Mouse (Mus musculus): ENCODE measurements around the gene Guca1b. TPM values are rescaled to one million over a fixed set of nuclear protein-coding genes. Genes with fewer than 3 reads are reported as not detected.

Gene Guca1b
- polyA plus RNA-seq, 1 experiment from 2014 or later = 0.70 TPM

- peaks cover 3% of the 10 kb centered on the region; the same call in 1 of the 2 replicates for H3K4me1 ChIP-seq (ENCODE audit: control insufficient read depth, insufficient read depth, low read length)
- no peaks in the 10 kb centered on the region for H3K27me3 ChIP-seq (ENCODE audit: control insufficient read depth, insufficient read depth, low read length)
- peak; percentile 91 for DNase-seq (ENCODE audit: low spot score, missing footprints)
- H3K9ac ChIP-seq (ENCODE audit: low read length) = no peak overlapping the region
- no peak overlapping the region for H3K4me3 ChIP-seq (ENCODE audit: low read depth, low read length)
- H3K9me3 ChIP-seq (ENCODE audit: control insufficient read depth, low read length) = no peaks in the 10 kb centered on the region
- H3K27ac ChIP-seq (ENCODE audit: low read depth, low read length) = no peak overlapping the region
- 8% methylated on average over 8 of the region's 8 CpGs for WGBS
- H3K4me2 ChIP-seq = no peak overlapping the region
- H3K36me3 ChIP-seq (ENCODE audit: control insufficient read depth, insufficient read depth, low read length) = no peaks in the 10 kb centered on the region
- ATAC-seq (ENCODE audit: low FRiP score) = peak; percentile 85
Measured at GRCm38 (mm10) chr17:47428831-47429304, 43.7 kb downstream of the Guca1b start.

- Histone ChIP-seq H3K4me1 (ENCODE audit: control insufficient read depth, insufficient read depth, low read length) (peaks cover 3% of the 10 kb centered on the region; the same call in 1 of the 2 replicates), H3K4me2 (no peak overlapping the region), H3K36me3 (ENCODE audit: control insufficient read depth, insufficient read depth, low read length) (no peaks in the 10 kb centered on the region), H3K27me3 (ENCODE audit: control insufficient read depth, insufficient read depth, low read length) (no peaks in the 10 kb centered on the region), H3K27ac (ENCODE audit: low read depth, low read length) (no peak overlapping the region), H3K4me3 (ENCODE audit: low read depth, low read length) (no peak overlapping the region), H3K9ac (ENCODE audit: low read length) (no peak overlapping the region), H3K9me3 (ENCODE audit: control insufficient read depth, low read length) (no peaks in the 10 kb centered on the region)
- no peak for ATAC-seq (ENCODE audit: low FRiP score)
- DNase-seq (ENCODE audit: low spot score, missing footprints) = no peak
- WGBS = 71% methylated on average over 5 of the region's 5 CpGs
Measured at GRCm38 (mm10) chr17:47430815-47431214, 45.6 kb downstream of the Guca1b start.

GRCm38 (mm10) chr17:47436156-47436906, 51.1 kb downstream of the Guca1b start, which contains the start of gene AI661453:
TSS of gene AI661453 (plus strand) at chr17:47436615.
- Histone ChIP-seq H3K9ac (ENCODE audit: low read length) (peak within 1 kb of the TSS; percentile 36; the same call in 1 of the 2 replicates), H3K27me3 (ENCODE audit: control insufficient read depth, insufficient read depth, low read length) (peaks cover 28% of the 10 kb centered on the region)

GRCm38 (mm10) chr17:47436907-47437547, 51.8 kb downstream of the Guca1b start, which contains the start of gene 1700001C19Rik:
TSS of gene 1700001C19Rik (minus strand) at chr17:47437376.
- no peak for ATAC-seq (ENCODE audit: low FRiP score)
- peak within 1 kb of the TSS; percentile 36; the same call in 1 of the 2 replicates for H3K9ac ChIP-seq (ENCODE audit: low read length)
- WGBS = 3% methylated on average over 25 of the region's 25 CpGs
- H3K36me3 ChIP-seq (ENCODE audit: control insufficient read depth, insufficient read depth, low read length) = no peaks in the 10 kb centered on the region
- peak; percentile 87 for DNase-seq (ENCODE audit: low spot score, missing footprints)
- no peaks in the 10 kb centered on the region for H3K9me3 ChIP-seq (ENCODE audit: control insufficient read depth, low read length)
- H3K4me3 ChIP-seq (ENCODE audit: low read depth, low read length) = peak within 1 kb of the TSS; percentile 33
- H3K27me3 ChIP-seq (ENCODE audit: control insufficient read depth, insufficient read depth, low read length) = peaks cover 28% of the 10 kb centered on the region
- no peak within 1 kb of the TSS for H3K27ac ChIP-seq (ENCODE audit: low read depth, low read length)
- peak within 1 kb of the TSS; percentile 67 for H3K4me2 ChIP-seq
- peaks cover 10% of the 10 kb centered on the region for H3K4me1 ChIP-seq (ENCODE audit: control insufficient read depth, insufficient read depth, low read length)

More at GRCm38 (mm10) chr17:47436156-47436906, 51.1 kb downstream of the Guca1b start, which contains the start of gene AI661453:
- Histone ChIP-seq H3K27ac (ENCODE audit: low read depth, low read length) (no peak within 1 kb of the TSS), H3K4me2 (peak within 1 kb of the TSS; percentile 67), H3K4me1 (ENCODE audit: control insufficient read depth, insufficient read depth, low read length) (peaks cover 10% of the 10 kb centered on the region), H3K36me3 (ENCODE audit: control insufficient read depth, insufficient read depth, low read length) (no peaks in the 10 kb centered on the region), H3K9me3 (ENCODE audit: control insufficient read depth, low read length) (no peaks in the 10 kb centered on the region), H3K4me3 (ENCODE audit: low read depth, low read length) (peak within 1 kb of the TSS; percentile 33)
- ATAC-seq (ENCODE audit: low FRiP score) (peak; percentile 41; the same call in 1 of the 2 replicates), DNase-seq (ENCODE audit: low spot score, missing footprints) (peak; percentile 95)
- WGBS = under 1% methylated on average over 45 of the region's 45 CpGs

- no peaks in the 10 kb centered on the region for H3K9me3 ChIP-seq (ENCODE audit: control insufficient read depth, low read length)
- H3K36me3 ChIP-seq (ENCODE audit: control insufficient read depth, insufficient read depth, low read length) = no peaks in the 10 kb centered on the region
- no peak overlapping the region for H3K27ac ChIP-seq (ENCODE audit: low read depth, low read length)
- no peak for DNase-seq (ENCODE audit: low spot score, missing footprints)
- WGBS = 73% methylated on average over 6 of the region's 6 CpGs
- no peak for ATAC-seq (ENCODE audit: low FRiP score)
- peaks cover 10% of the 10 kb centered on the region for H3K4me1 ChIP-seq (ENCODE audit: control insufficient read depth, insufficient read depth, low read length)
- peaks cover 28% of the 10 kb centered on the region for H3K27me3 ChIP-seq (ENCODE audit: control insufficient read depth, insufficient read depth, low read length)
- H3K9ac ChIP-seq (ENCODE audit: low read length) = no peak overlapping the region
- H3K4me2 ChIP-seq = no peak overlapping the region
- H3K4me3 ChIP-seq (ENCODE audit: low read depth, low read length) = no peak overlapping the region
Measured at GRCm38 (mm10) chr17:47438611-47439010, 53.4 kb downstream of the Guca1b start.

GRCm38 (mm10) chr17:47439396-47440028, 54.3 kb downstream of the Guca1b start:
- H3K27ac ChIP-seq (ENCODE audit: low read depth, low read length) = no peak overlapping the region
- peaks cover 10% of the 10 kb centered on the region for H3K4me1 ChIP-seq (ENCODE audit: control insufficient read depth, insufficient read depth, low read length)
- no peak for ATAC-seq (ENCODE audit: low FRiP score)
- WGBS = 47% methylated on average over 9 of the region's 9 CpGs
- H3K27me3 ChIP-seq (ENCODE audit: control insufficient read depth, insufficient read depth, low read length) = peaks cover 28% of the 10 kb centered on the region
- H3K36me3 ChIP-seq (ENCODE audit: control insufficient read depth, insufficient read depth, low read length) = no peaks in the 10 kb centered on the region
- no peaks in the 10 kb centered on the region for H3K9me3 ChIP-seq (ENCODE audit: control insufficient read depth, low read length)
- H3K9ac ChIP-seq (ENCODE audit: low read length) = no peak overlapping the region
- no peak for DNase-seq (ENCODE audit: low spot score, missing footprints)
- H3K4me3 ChIP-seq (ENCODE audit: low read depth, low read length) = no peak overlapping the region
- no peak overlapping the region for H3K4me2 ChIP-seq

- no peaks in the 10 kb centered on the region for H3K9me3 ChIP-seq (ENCODE audit: control insufficient read depth, low read length)
- 1% methylated on average over 9 of the region's 9 CpGs for WGBS
- 0 out of 2 replicates have a peak overlapping the region, but pooled peaks have one; percentile 13 for H3K4me2 ChIP-seq
- DNase-seq (ENCODE audit: low spot score, missing footprints) (peak; percentile 87), ATAC-seq (ENCODE audit: low FRiP score) (peak; percentile 43)
- H3K4me3 ChIP-seq (ENCODE audit: low read depth, low read length) = no peak overlapping the region
- H3K4me1 ChIP-seq (ENCODE audit: control insufficient read depth, insufficient read depth, low read length) = peaks cover 10% of the 10 kb centered on the region
- H3K9ac ChIP-seq (ENCODE audit: low read length) = no peak overlapping the region; the same call in 1 of the 2 replicates
- H3K36me3 ChIP-seq (ENCODE audit: control insufficient read depth, insufficient read depth, low read length) = no peaks in the 10 kb centered on the region
- no peak overlapping the region for H3K27ac ChIP-seq (ENCODE audit: low read depth, low read length)
- H3K27me3 ChIP-seq (ENCODE audit: control insufficient read depth, insufficient read depth, low read length) = peaks cover 28% of the 10 kb centered on the region
Measured at GRCm38 (mm10) chr17:47440359-47440890, 55.2 kb downstream of the Guca1b start.

GRCm38 (mm10) chr17:47441296-47442051, 56.3 kb downstream of the Guca1b start:
- ATAC-seq (ENCODE audit: low FRiP score) (no peak), DNase-seq (ENCODE audit: low spot score, missing footprints) (no peak)
- Histone ChIP-seq H3K4me2 (no peak overlapping the region), H3K9ac (ENCODE audit: low read length) (no peak overlapping the region), H3K27me3 (ENCODE audit: control insufficient read depth, insufficient read depth, low read length) (peaks cover 23% of the 10 kb centered on the region), H3K4me1 (ENCODE audit: control insufficient read depth, insufficient read depth, low read length) (peaks cover 8% of the 10 kb centered on the region), H3K9me3 (ENCODE audit: control insufficient read depth, low read length) (no peaks in the 10 kb centered on the region), H3K36me3 (ENCODE audit: control insufficient read depth, insufficient read depth, low read length) (no peaks in the 10 kb centered on the region), H3K4me3 (ENCODE audit: low read depth, low read length) (no peak overlapping the region), H3K27ac (ENCODE audit: low read depth, low read length) (no peak overlapping the region)
- 76% methylated on average over 19 of the region's 19 CpGs for WGBS

All from midbrain, embryonic 11.5 days (tissue).